Mouse (Mus musculus): ENCODE measurements around the gene Slc35c1.

The Slc35c1 gene

DNA sequence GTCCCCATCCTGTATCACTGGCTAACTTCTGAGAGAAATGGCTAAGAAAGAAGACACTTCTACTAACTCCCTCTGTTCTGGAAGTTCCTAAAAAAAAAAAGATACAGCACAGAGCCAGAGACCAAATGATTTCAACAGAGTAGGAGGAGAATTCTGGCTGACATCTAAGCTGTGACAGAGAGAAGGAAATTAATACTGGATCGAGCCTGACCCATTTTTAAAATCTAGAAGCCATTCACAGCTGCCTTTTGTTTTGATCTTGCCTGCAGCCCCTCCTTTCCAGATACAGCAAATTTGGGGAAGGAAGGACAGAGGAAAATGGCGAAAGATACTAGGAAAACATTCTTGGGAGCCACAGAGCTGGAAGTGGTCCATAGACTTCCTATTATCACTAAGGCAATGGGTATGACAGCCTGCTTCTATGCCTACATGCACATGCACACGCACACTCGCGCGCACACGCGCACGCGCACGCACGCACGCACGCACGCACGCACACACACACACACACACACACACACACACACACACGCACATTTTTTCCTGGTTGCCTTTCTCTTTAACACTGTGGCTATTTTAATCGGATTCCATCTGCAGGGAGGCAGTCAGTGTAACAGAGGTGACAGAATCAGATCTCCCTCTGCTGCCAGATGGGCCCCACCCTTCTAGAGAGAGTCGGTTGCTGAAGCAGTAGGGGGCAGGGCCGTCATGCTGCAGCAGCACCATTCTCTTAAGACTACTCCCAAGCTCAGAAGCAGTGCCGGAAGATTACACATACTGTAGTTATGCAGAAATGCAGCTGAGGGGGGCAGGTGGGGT, 29.4 kb downstream of the Slc35c1 start:
- no peak for TF ChIP-seq POU5F1 (IDR thresholded peaks at IDR 0.05; ENCODE audit: borderline replicate concordance, low read length)
- no peak for TF ChIP-seq CTCF (conservative IDR thresholded peaks at IDR 0.05; ENCODE audit: low read length)
- no peak for TF ChIP-seq NANOG (IDR thresholded peaks at IDR 0.05; ENCODE audit: borderline replicate concordance, low read length)
- Histone ChIP-seq H3K4me1 (replicated peaks; ENCODE audit: low read depth, low read length) (peaks cover 88% of the 10 kb centered on the region), H3K9me3 (ENCODE audit: low read length) (no peaks in the 10 kb centered on the region), H3K4me3 (replicated peaks; ENCODE audit: low read length) (peak overlapping the region; percentile 98), H3K36me3 (ENCODE audit: insufficient read depth, low read length) (peaks cover 9% of the 10 kb centered on the region), H3K27me3 (ENCODE audit: insufficient read depth, low read length) (peaks cover 12% of the 10 kb centered on the region)

DNA sequence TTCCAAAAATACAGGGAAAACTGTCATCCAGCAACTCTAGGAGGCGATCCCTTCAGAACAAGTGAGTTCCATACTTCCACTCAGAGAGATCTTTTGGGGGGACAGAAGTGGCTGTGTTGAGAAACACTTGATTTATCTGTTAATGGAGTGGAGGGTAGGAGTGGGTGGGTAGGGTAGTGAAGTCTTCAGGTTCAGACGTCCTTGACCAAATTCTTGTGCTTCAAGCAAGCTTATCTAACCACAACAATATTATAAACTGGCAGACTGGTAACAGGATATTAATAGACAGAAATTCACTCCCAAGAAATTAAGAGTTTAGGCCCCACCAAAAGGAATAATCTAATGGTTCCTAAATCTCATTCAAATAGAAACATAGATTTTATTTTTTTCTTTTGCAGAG, 30.2 kb downstream of the Slc35c1 start:
- H3K27me3 ChIP-seq (ENCODE audit: insufficient read depth, low read length) = peaks cover 7% of the 10 kb centered on the region
- peaks cover 17% of the 10 kb centered on the region for H3K36me3 ChIP-seq (ENCODE audit: insufficient read depth, low read length)
- no peak for TF ChIP-seq NANOG (IDR thresholded peaks at IDR 0.05; ENCODE audit: borderline replicate concordance, low read length)
- TF ChIP-seq CTCF (conservative IDR thresholded peaks at IDR 0.05; ENCODE audit: low read length) = no peak
- no peak for TF ChIP-seq POU5F1 (IDR thresholded peaks at IDR 0.05; ENCODE audit: borderline replicate concordance, low read length)
- H3K4me3 ChIP-seq (replicated peaks; ENCODE audit: low read length) = peak overlapping the region; percentile 33; the same call in 1 of the 2 replicates
- H3K4me1 ChIP-seq (replicated peaks; ENCODE audit: low read depth, low read length) = peaks cover 95% of the 10 kb centered on the region
- H3K9me3 ChIP-seq (ENCODE audit: low read length) = no peaks in the 10 kb centered on the region

DNA sequence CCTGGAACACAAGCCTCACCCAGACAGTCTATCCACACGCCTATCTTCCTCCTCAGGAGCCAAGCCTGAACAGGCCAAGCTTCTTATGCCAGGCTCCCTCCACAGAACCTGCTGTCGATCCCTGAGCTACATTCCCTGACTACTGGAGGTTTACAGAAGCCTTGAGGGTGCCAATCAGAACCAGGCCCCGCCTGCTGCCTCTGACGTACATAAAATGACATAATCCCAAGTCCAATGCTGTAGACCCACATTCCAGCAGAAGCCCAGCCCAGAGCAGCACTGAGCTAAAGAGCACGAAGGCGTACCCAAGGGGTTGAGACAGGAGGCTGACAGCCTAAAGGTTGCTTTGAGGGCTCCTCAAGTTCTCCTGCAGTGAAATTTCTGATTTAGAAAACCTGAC, 32.5 kb downstream of the Slc35c1 start:
- Histone ChIP-seq H3K9me3 (ENCODE audit: low read length) (no peaks in the 10 kb centered on the region), H3K4me1 (replicated peaks; ENCODE audit: low read depth, low read length) (peaks cover 100% of the 10 kb centered on the region), H3K36me3 (ENCODE audit: insufficient read depth, low read length) (peaks cover 34% of the 10 kb centered on the region), H3K27me3 (ENCODE audit: insufficient read depth, low read length) (no peaks in the 10 kb centered on the region), H3K4me3 (replicated peaks; ENCODE audit: low read length) (no peak overlapping the region; the same call in 1 of the 2 replicates)
- no peak for TF ChIP-seq NANOG (IDR thresholded peaks at IDR 0.05; ENCODE audit: borderline replicate concordance, low read length)
- TF ChIP-seq POU5F1 (IDR thresholded peaks at IDR 0.05; ENCODE audit: borderline replicate concordance, low read length) = no peak
- no peak for TF ChIP-seq CTCF (conservative IDR thresholded peaks at IDR 0.05; ENCODE audit: low read length)

DNA sequence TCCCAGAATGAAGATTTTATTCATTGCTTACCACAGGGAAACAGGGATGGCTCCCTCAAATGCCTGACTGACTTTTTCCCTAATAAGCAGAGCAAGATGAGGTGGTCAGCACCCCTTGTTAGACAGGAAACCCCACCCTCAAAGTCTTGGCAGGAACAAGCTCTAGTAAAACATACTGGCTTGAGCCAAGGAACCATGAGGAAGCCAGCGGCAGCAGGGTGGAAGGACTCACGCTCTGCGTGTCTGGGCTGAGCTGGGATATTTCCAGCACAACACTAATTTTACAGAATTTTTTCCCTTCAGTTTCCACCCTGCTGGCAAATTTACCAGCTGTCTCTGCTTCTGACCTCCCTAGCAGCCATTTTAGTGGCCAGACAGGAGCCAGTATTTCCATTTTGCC, 33.9 kb downstream of the Slc35c1 start:
- TF ChIP-seq NANOG (IDR thresholded peaks at IDR 0.05; ENCODE audit: borderline replicate concordance, low read length) (no peak), POU5F1 (IDR thresholded peaks at IDR 0.05; ENCODE audit: borderline replicate concordance, low read length) (no peak), CTCF (conservative IDR thresholded peaks at IDR 0.05; ENCODE audit: low read length) (no peak)
- no peak overlapping the region for H3K4me3 ChIP-seq (replicated peaks; ENCODE audit: low read length)
- no peaks in the 10 kb centered on the region for H3K9me3 ChIP-seq (ENCODE audit: low read length)
- peaks cover 94% of the 10 kb centered on the region for H3K4me1 ChIP-seq (replicated peaks; ENCODE audit: low read depth, low read length)
- no peaks in the 10 kb centered on the region for H3K27me3 ChIP-seq (ENCODE audit: insufficient read depth, low read length)
- peaks cover 48% of the 10 kb centered on the region for H3K36me3 ChIP-seq (ENCODE audit: insufficient read depth, low read length)

DNA sequence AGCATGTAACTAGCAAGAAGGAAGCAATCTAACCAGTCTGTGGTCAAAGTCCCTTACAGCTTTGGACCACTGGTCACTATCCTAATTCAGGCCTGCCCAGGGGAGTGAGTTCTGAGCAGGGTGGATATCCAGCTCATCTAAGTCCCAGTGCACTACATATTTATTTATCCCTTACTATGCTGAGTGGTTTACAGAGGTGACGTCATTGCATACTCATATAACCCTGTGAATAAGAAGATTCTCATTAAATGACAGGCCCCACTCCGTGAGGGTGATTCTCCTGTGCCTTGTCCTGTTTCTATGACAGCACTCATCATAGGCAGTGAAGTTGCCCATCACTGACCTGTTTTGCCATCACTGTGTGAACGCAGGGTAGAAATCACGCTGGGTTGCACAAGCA, 35.0 kb downstream of the Slc35c1 start:
- Histone ChIP-seq H3K9me3 (ENCODE audit: low read length) (no peaks in the 10 kb centered on the region), H3K36me3 (ENCODE audit: insufficient read depth, low read length) (peaks cover 59% of the 10 kb centered on the region), H3K27me3 (ENCODE audit: insufficient read depth, low read length) (no peaks in the 10 kb centered on the region), H3K4me3 (replicated peaks; ENCODE audit: low read length) (peak overlapping the region; percentile 45), H3K4me1 (replicated peaks; ENCODE audit: low read depth, low read length) (peaks cover 83% of the 10 kb centered on the region)
- TF ChIP-seq POU5F1 (IDR thresholded peaks at IDR 0.05; ENCODE audit: borderline replicate concordance, low read length) = no peak
- TF ChIP-seq CTCF (conservative IDR thresholded peaks at IDR 0.05; ENCODE audit: low read length) = no peak
- no peak for TF ChIP-seq NANOG (IDR thresholded peaks at IDR 0.05; ENCODE audit: borderline replicate concordance, low read length)

DNA sequence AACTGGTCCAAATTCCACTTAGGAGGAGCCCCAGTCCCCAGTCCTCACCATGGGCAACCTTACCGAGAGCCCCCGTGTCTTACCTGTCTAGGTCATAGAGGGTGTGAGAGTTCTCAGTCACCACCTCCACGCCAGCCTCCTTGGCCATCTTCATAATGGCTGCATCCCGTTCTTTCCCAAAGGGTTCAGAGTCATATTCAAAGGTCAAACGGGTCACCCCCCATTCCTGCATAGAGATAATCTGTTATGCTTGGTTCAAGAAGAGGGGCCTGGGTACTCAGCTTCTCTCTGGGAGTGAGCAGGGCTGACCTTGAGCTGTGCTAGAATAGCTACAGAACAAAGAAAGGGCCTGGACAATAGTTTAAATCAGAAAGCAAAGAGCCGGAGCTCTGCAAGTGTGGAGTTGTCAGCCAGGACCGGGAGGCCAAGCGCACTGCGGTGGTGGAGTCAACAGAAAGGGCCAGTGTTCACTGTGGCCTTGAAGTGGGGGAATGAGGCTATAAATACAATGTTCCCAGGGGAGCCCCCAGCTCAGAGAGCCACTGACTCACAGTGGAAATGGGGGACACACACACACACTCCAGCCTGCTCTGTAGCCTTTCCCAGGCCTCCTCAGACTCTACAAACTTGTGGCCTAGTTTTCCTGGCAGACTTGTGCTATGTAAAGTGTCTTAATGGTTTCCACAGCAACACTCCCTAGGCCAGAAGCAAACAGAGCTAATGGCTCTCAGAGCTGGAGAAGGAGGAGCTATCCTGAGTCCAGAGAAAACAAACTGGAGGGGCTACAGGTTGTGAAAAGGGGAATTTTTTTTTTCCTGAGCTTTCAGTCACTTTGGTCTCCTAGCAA, 35.7 kb downstream of the Slc35c1 start:
- Histone ChIP-seq H3K36me3 (ENCODE audit: insufficient read depth, low read length) (peaks cover 65% of the 10 kb centered on the region), H3K4me1 (replicated peaks; ENCODE audit: low read depth, low read length) (peaks cover 77% of the 10 kb centered on the region), H3K4me3 (replicated peaks; ENCODE audit: low read length) (peak overlapping the region; percentile 45), H3K27me3 (ENCODE audit: insufficient read depth, low read length) (no peaks in the 10 kb centered on the region), H3K9me3 (ENCODE audit: low read length) (no peaks in the 10 kb centered on the region)
- TF ChIP-seq CTCF (conservative IDR thresholded peaks at IDR 0.05; ENCODE audit: low read length) (no peak), NANOG (IDR thresholded peaks at IDR 0.05; ENCODE audit: borderline replicate concordance, low read length) (peak; percentile 78; the same call in 1 of the 2 replicates), POU5F1 (IDR thresholded peaks at IDR 0.05; ENCODE audit: borderline replicate concordance, low read length) (no peak)

DNA sequence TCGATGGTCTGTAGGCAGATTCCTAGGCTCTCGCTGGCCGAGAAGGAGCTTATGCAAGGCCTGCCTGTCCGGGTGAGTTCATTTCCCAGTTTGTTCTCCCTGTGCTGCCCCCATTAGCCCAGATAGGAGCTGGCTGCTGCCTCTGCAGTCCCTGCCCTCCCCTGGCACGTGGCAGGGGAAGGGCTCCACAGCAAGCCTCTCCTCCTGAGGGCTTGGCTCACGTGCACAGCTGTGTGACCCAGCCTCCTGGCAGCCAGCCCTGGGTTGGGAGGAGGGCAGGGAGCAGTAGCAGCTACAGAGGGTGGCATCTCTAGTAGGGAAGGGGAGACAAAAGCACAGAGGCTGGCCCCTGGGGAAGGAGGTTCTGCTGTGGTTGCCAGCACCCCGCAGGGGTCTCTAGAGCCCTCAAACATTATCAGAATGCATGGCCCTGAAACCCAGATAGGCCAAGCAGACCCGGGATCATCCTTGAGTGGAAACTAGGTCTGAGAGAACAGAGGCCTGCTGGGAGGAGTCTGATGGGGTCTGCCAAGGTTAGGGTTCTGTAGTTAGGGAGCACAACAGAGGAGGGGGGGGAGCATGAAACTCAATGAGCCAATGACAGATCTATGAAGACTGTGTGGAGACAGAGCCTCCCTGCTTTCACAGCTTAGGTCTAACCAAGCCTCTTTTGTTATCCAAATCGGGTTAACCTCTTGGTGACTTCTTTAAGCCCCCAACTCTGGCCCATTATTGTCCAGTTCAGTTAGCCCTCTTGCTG, 36.5 kb downstream of the Slc35c1 start:
- no peaks in the 10 kb centered on the region for H3K27me3 ChIP-seq (ENCODE audit: insufficient read depth, low read length)
- no peak for TF ChIP-seq NANOG (IDR thresholded peaks at IDR 0.05; ENCODE audit: borderline replicate concordance, low read length)
- no peak for TF ChIP-seq CTCF (conservative IDR thresholded peaks at IDR 0.05; ENCODE audit: low read length)
- no peak for TF ChIP-seq POU5F1 (IDR thresholded peaks at IDR 0.05; ENCODE audit: borderline replicate concordance, low read length)

More for the DNA sequence above, 36.5 kb downstream of the Slc35c1 start:
- Histone ChIP-seq H3K36me3 (ENCODE audit: insufficient read depth, low read length) (peaks cover 74% of the 10 kb centered on the region), H3K4me1 (replicated peaks; ENCODE audit: low read depth, low read length) (peaks cover 69% of the 10 kb centered on the region), H3K9me3 (ENCODE audit: low read length) (no peaks in the 10 kb centered on the region), H3K4me3 (replicated peaks; ENCODE audit: low read length) (peak overlapping the region; percentile 45)

Measured in E14TG2a.4 (cell line).